Mouse (Mus musculus): ENCODE data around the gene Plce1.

GRCm38 (mm10) chr19:38539338-38539737 is 58.4 kb downstream of the Plce1 start:
- TF ChIP-seq CTCF (IDR thresholded peaks at IDR 0.05; ENCODE audit: extremely low read depth, insufficient read depth, low read length), result no peak
- TF ChIP-seq POLR2A (IDR thresholded peaks at IDR 0.05; ENCODE audit: extremely low read depth, insufficient read depth, low read length), result no peak

All from cortical plate, adult 2 months (tissue).